Mouse (Mus musculus): ENCODE measurements around the gene Rragb. TPM values are rescaled to one million over a fixed set of nuclear protein-coding genes. Genes with fewer than 3 reads are reported as not detected.

Gene Rragb
- total RNA-seq (2012; rRNA removed), result 0.08 and 0.17 TPM in 2 replicates
- total RNA-seq (2014; rRNA removed), result 1.7 TPM in 2 replicates
- 1.7 and 2.3 TPM in 2 replicates for polyA plus RNA-seq (2012; ENCODE audit: insufficient read length, low read depth)

DNA sequence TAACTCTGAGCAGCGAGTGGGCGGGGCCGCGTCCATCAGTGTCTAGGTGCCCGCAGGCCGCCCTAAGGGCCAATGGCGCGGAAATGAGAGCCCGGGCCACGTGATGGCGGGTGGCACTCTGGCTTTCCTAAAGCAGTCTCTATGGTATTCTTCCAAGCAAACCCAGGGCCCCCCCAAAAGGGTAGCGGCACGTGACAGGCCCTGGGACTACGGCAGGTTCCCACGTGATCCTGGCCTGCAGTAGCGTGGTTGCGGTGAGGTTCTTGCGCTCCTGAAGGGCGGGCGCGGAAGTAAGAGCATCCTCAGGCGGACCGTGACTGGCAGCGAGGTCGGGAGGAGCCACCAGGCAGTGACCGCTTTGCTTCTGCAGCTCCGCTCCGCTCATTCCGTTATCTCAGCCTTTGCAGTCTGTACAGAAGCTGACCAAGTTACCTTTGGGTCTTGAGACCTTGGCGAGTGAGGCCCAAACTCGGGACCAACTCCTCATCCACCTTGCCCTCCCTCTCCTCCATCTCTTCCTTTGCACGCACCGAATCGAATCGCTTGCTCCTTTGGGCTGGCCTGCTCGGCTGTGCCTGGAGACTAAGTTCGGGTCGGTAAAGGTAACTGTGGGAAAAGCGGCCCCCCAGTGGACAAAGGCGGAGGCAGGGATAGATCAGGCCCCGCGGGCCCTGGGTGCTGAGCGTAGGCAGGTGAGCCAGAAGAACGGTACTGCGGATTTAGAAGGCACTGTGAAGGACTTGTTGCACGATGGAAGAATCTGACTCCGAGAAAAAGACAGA is at the start of gene Rragb:
Gene Rragb (plus strand): TSS at position 248 of the 782 bp plus-strand sequence.
- H3K36me3 ChIP-seq (replicated peaks in 1 of 2; ENCODE audit: control insufficient read depth in 1 of 2, insufficient read depth in 1 of 2, low read length in 1 of 2), result no peaks in the 10 kb centered on the region
- no peaks in the 10 kb centered on the region for H3K4me1 ChIP-seq (ENCODE audit: control insufficient read depth in 1 of 2, insufficient read depth in 2 of 2)
- H3K27me3 ChIP-seq (replicated peaks), result no peaks in the 10 kb centered on the region
- DNase-seq (ENCODE audit: extremely low read depth), result peak; percentile 34
- no peaks in the 10 kb centered on the region for H3K9me3 ChIP-seq (replicated peaks; ENCODE audit: low read length)
- no peak within 1 kb of the TSS for H3K27ac ChIP-seq (ENCODE audit: insufficient read depth, low read depth)
- in situ Hi-C loops (cut with MboI; ENCODE audit: low pct_ligation_motif_present, low pct_unique_long_range_greater_than_20kb, low sequenced_read_pairs) (no loop called here), dilution Hi-C loops (cut with MboI; ENCODE audit: extremely low pct_ligation_motif_present, extremely low pct_unique_long_range_greater_than_20kb, low sequenced_read_pairs) (no loop called here)
- no peak within 1 kb of the TSS for H3K4me2 ChIP-seq (ENCODE audit: insufficient read depth, low read depth, poor library complexity, severe bottlenecking)
- H3K79me2 ChIP-seq (replicated peaks; ENCODE audit: control insufficient read depth, extremely low read depth, insufficient read depth, poor library complexity, severe bottlenecking), result no peaks in the 10 kb centered on the region
- H3K9ac ChIP-seq (ENCODE audit: insufficient read depth, low read depth), result no peak within 1 kb of the TSS
- TF ChIP-seq MAX (IDR thresholded peaks at IDR 0.05; ENCODE audit: low read length), result no peak
- TF ChIP-seq USF1 (IDR thresholded peaks at IDR 0.05; ENCODE audit: low read depth, low read length), result peak; percentile 19; the same call in 1 of the 2 replicates
- peak within 1 kb of the TSS in 1 of 3 experiments; percentile 43 for H3K4me3 ChIP-seq (replicated peaks in 1 of 3; ENCODE audit: low read depth in 2 of 3, low read length in 2 of 3, poor library complexity in 1 of 3)

DNA sequence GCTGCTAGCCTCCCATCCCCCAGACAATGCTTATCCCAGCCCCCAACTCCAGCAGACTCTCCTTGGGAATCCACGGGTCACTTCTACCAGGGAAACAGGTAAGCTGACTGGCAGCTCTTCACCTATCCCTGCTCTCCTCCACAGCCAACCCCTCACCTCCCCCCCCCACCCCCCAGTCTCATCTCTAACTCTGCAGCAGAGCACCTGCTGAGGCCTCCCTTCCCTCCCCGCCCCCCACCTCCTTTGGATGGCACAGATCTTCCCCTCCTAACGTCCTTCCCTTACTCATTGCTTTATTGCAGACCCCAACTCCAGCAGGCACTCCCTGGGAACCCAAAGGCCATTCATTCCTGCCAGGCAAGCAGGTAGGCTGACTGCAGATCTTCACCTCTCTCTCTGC is 21.3 kb upstream of the Rragb start, which contains the start of gene Foxr2:
Gene Foxr2 (plus strand): TSS at position 301 of the 400 bp plus-strand sequence.
- no peaks in the 10 kb centered on the region for H3K36me3 ChIP-seq (replicated peaks in 1 of 2; ENCODE audit: control insufficient read depth in 1 of 2, insufficient read depth in 1 of 2, low read length in 1 of 2)
- dilution Hi-C loops (cut with MboI; ENCODE audit: extremely low pct_ligation_motif_present, extremely low pct_unique_long_range_greater_than_20kb, low sequenced_read_pairs), result no loop called here
- no peaks in the 10 kb centered on the region for H3K79me2 ChIP-seq (replicated peaks; ENCODE audit: control insufficient read depth, extremely low read depth, insufficient read depth, poor library complexity, severe bottlenecking)
- DNase-seq (ENCODE audit: extremely low read depth), result no peak
- no peak for TF ChIP-seq MAX (IDR thresholded peaks at IDR 0.05; ENCODE audit: low read length)
- no peak for TF ChIP-seq ZC3H11A (IDR thresholded peaks at IDR 0.05; ENCODE audit: low read depth, low read length)
- no peak for TF ChIP-seq JUN (IDR thresholded peaks at IDR 0.05; ENCODE audit: insufficient read depth, low read depth, low read length)
- TF ChIP-seq TBP (conservative IDR thresholded peaks at IDR 0.05; ENCODE audit: low read depth, low read length), result no peak
- no peak for TF ChIP-seq TCF12 (IDR thresholded peaks at IDR 0.05; ENCODE audit: low read depth, low read length)
- no peak for TF ChIP-seq MAZ (IDR thresholded peaks at IDR 0.05; ENCODE audit: low read depth, low read length)
- no peak for TF ChIP-seq ELF1 (IDR thresholded peaks at IDR 0.05; ENCODE audit: low read depth, low read length)
- no peak for TF ChIP-seq USF2 (conservative IDR thresholded peaks at IDR 0.05; ENCODE audit: low read depth, low read length)
- no peak for TF ChIP-seq GABPA (IDR thresholded peaks at IDR 0.05; ENCODE audit: insufficient replicate concordance, low read depth, low read length)
- TF ChIP-seq JUND (conservative IDR thresholded peaks at IDR 0.05; ENCODE audit: low read depth, low read length), result no peak
- TF ChIP-seq ZNF384 (IDR thresholded peaks at IDR 0.05; ENCODE audit: low read depth, low read length), result no peak
- TF ChIP-seq NELFE (IDR thresholded peaks at IDR 0.05; ENCODE audit: low read depth, low read length), result no peak
- no peak for TF ChIP-seq USF1 (IDR thresholded peaks at IDR 0.05; ENCODE audit: low read depth, low read length)
- TF ChIP-seq ZKSCAN1 (IDR thresholded peaks at IDR 0.05; ENCODE audit: borderline replicate concordance, low read depth, low read length), result no peak
- TF ChIP-seq EP300 (IDR thresholded peaks at IDR 0.05; ENCODE audit: low read length), result no peak
- TF ChIP-seq BHLHE40 (IDR thresholded peaks at IDR 0.05; ENCODE audit: low read depth, low read length), result no peak
- no peak for TF ChIP-seq PAX5 (IDR thresholded peaks at IDR 0.05; ENCODE audit: low read length)
- no peak for TF ChIP-seq MYC (IDR thresholded peaks at IDR 0.05; ENCODE audit: low read depth, low read length)
- no peak for TF ChIP-seq NRF1 (IDR thresholded peaks at IDR 0.05; ENCODE audit: low read depth, low read length)
- no peak for TF ChIP-seq CHD2 (IDR thresholded peaks at IDR 0.05; ENCODE audit: low read length)
- no peaks in the 10 kb centered on the region for H3K27me3 ChIP-seq (replicated peaks)
- H3K4me2 ChIP-seq (ENCODE audit: insufficient read depth, low read depth, poor library complexity, severe bottlenecking), result no peak within 1 kb of the TSS
- no peak within 1 kb of the TSS for H3K4me3 ChIP-seq (replicated peaks in 1 of 3; ENCODE audit: low read depth in 2 of 3, low read length in 2 of 3, poor library complexity in 1 of 3)
- in situ Hi-C loops (cut with MboI; ENCODE audit: low pct_ligation_motif_present, low pct_unique_long_range_greater_than_20kb, low sequenced_read_pairs), result no loop called here
- H3K27ac ChIP-seq (ENCODE audit: insufficient read depth, low read depth), result no peak within 1 kb of the TSS
- no peaks in the 10 kb centered on the region for H3K9me3 ChIP-seq (replicated peaks; ENCODE audit: low read length)
- no peaks in the 10 kb centered on the region for H3K4me1 ChIP-seq (ENCODE audit: control insufficient read depth in 1 of 2, insufficient read depth in 2 of 2)
- no peak within 1 kb of the TSS for H3K9ac ChIP-seq (ENCODE audit: insufficient read depth, low read depth)

All from CH12.LX (cell line).